Mouse (Mus musculus) CH12.LX (cell line): ENCODE measurements at regions not wholly inside any gene's neighbourhood (a gene's known extent, or its start where the extent isn't known, plus 50 kb on each side); places are given as distances from the start of the nearest gene placed in this dataset.
A peak's percentile ranks its signal among the peaks of the same experiment; 100 is the strongest.

Experiments
- DNase-seq: peaks from one replicate; pipeline ENCODE4 v3.0.0-alpha.2; 2013; ENCODE audit errors: extremely low read depth
- H3K27ac ChIP-seq: 2 replicates; pipeline ENCODE4 v1.5.1; 2012; ENCODE audit warnings: low read depth, mild to moderate bottlenecking, control low read depth, moderate library complexity; ENCODE audit not compliant: insufficient read depth
- H3K27me3 ChIP-seq: replicated peaks from 2 replicates; pipeline ENCODE3; 2012; ENCODE audit warnings: inconsistent platforms
- H3K36me3 ChIP-seq, 2 experiments: replicated peaks in 1 of 2; 2 replicates each; pipeline versions ENCODE3 to v1.6.1; 2012; ENCODE audit warnings: inconsistent platforms in 1 of 2, low read length in 1 of 2, mild to moderate bottlenecking in 1 of 2, mixed read lengths in 1 of 2, moderate library complexity in 1 of 2; ENCODE audit not compliant: control insufficient read depth in 1 of 2, insufficient read depth in 1 of 2
- H3K4me1 ChIP-seq, 2 experiments: 2 replicates each; pipeline ENCODE4 v1.6.1; 2012; ENCODE audit warnings: inconsistent platforms in 1 of 2, moderate library complexity in 1 of 2; ENCODE audit not compliant: insufficient read depth in 2 of 2, control insufficient read depth in 1 of 2
- H3K4me2 ChIP-seq: 2 replicates; pipeline ENCODE4 v1.6.1; 2012; ENCODE audit warnings: low read depth, mild to moderate bottlenecking, control low read depth; ENCODE audit not compliant: poor library complexity, insufficient read depth, severe bottlenecking
- H3K4me3 ChIP-seq, 3 experiments: fragments of 150-350 bp in 1 of 3; sonication (generic) in 1 of 3; replicated peaks in 1 of 3; 2 replicates each; pipeline versions ENCODE3 to v1.5.1; 2011 to 2012; ENCODE audit warnings: low read depth in 2 of 3, low read length in 2 of 3, mild to moderate bottlenecking in 2 of 3, moderate library complexity in 2 of 3, control low read depth in 1 of 3, improper control_type of control experiment in 1 of 3, inconsistent platforms in 1 of 3, mixed read lengths in 1 of 3; ENCODE audit not compliant: poor library complexity in 1 of 3
- H3K79me2 ChIP-seq: replicated peaks from 2 replicates; pipeline ENCODE4 v1.6.1; 2012; ENCODE audit warnings: mild to moderate bottlenecking, moderate library complexity; ENCODE audit not compliant: control insufficient read depth, poor library complexity, insufficient read depth, severe bottlenecking; ENCODE audit errors: extremely low read depth
- H3K9ac ChIP-seq: 2 replicates; pipeline ENCODE4 v1.6.1; 2012; ENCODE audit warnings: low read depth, mild to moderate bottlenecking, control low read depth, moderate library complexity; ENCODE audit not compliant: insufficient read depth
- H3K9me3 ChIP-seq: replicated peaks from 2 replicates; pipeline ENCODE3; 2012; ENCODE audit warnings: low read length, inconsistent platforms, mixed read lengths
- BHLHE40 ChIP-seq: IDR thresholded peaks from 2 replicates; pipeline ENCODE4 v1.6.1; 2011; ENCODE audit warnings: mild to moderate bottlenecking, low read depth, low read length, improper control_type of control experiment
- CHD1 ChIP-seq: IDR thresholded peaks from 2 replicates; pipeline ENCODE4 v1.6.1; 2012; ENCODE audit warnings: low read depth, low read length, improper control_type of control experiment, inconsistent platforms
- CHD2 ChIP-seq: IDR thresholded peaks from 2 replicates; pipeline ENCODE4 v1.6.1; 2011; ENCODE audit warnings: low read length, improper control_type of control experiment
- E2F4 ChIP-seq: IDR thresholded peaks from 2 replicates; pipeline ENCODE4 v1.6.1; 2011; ENCODE audit warnings: low read depth, low read length, improper control_type of control experiment; ENCODE audit not compliant: insufficient replicate concordance
- ELF1 ChIP-seq: IDR thresholded peaks from 2 replicates; pipeline ENCODE4 v1.6.1; 2014; ENCODE audit warnings: low read depth, mild to moderate bottlenecking, inconsistent platforms, low read length, improper control_type of control experiment
- EP300 ChIP-seq: IDR thresholded peaks from 2 replicates; pipeline ENCODE4 v1.6.1; 2011; ENCODE audit warnings: low read length, improper control_type of control experiment
- ETS1 ChIP-seq: conservative IDR thresholded peaks from 2 replicates; pipeline ENCODE4 v1.6.1; 2012; ENCODE audit warnings: low read depth, mild to moderate bottlenecking, inconsistent platforms, low read length, improper control_type of control experiment, moderate library complexity
- HCFC1 ChIP-seq: IDR thresholded peaks from 2 replicates; pipeline ENCODE4 v1.6.1; 2012; ENCODE audit warnings: low read depth, mild to moderate bottlenecking, inconsistent platforms, low read length, improper control_type of control experiment
- JUN ChIP-seq: IDR thresholded peaks from 2 replicates; pipeline ENCODE4 v1.6.1; 2011; ENCODE audit warnings: low read depth, mild to moderate bottlenecking, low read length, improper control_type of control experiment, moderate library complexity; ENCODE audit not compliant: insufficient read depth
- KAT2A ChIP-seq: IDR thresholded peaks from 2 replicates; pipeline ENCODE4 v1.6.1; 2012; ENCODE audit warnings: low read length, improper control_type of control experiment, inconsistent platforms; ENCODE audit not compliant: insufficient replicate concordance
- MAX ChIP-seq: IDR thresholded peaks from 2 replicates; pipeline ENCODE4 v1.6.1; 2011; ENCODE audit warnings: low read length, improper control_type of control experiment
- MEF2A ChIP-seq: IDR thresholded peaks from 2 replicates; pipeline ENCODE4 v1.6.1; 2014; ENCODE audit warnings: low read depth, mild to moderate bottlenecking, inconsistent platforms, low read length, improper control_type of control experiment, borderline replicate concordance
- MXI1 ChIP-seq: IDR thresholded peaks from 2 replicates; pipeline ENCODE4 v1.6.1; 2011; ENCODE audit warnings: mild to moderate bottlenecking, low read depth, low read length, improper control_type of control experiment
- MYC ChIP-seq: IDR thresholded peaks from 2 replicates; pipeline ENCODE4 v1.6.1; 2011; ENCODE audit warnings: low read depth, mild to moderate bottlenecking, improper control_type of control experiment, low read length
- NELFE ChIP-seq: IDR thresholded peaks from 2 replicates; pipeline ENCODE4 v1.6.1; 2011; ENCODE audit warnings: low read depth, low read length, improper control_type of control experiment
- NRF1 ChIP-seq: IDR thresholded peaks from 2 replicates; pipeline ENCODE4 v1.6.1; 2014; ENCODE audit warnings: low read depth, mild to moderate bottlenecking, inconsistent platforms, low read length, improper control_type of control experiment, moderate library complexity
- PAX5 ChIP-seq: IDR thresholded peaks from 2 replicates; pipeline ENCODE4 v1.6.1; 2012; ENCODE audit warnings: low read length, inconsistent platforms, mixed read lengths
- POLR2AphosphoS2 ChIP-seq: IDR thresholded peaks from 2 replicates; pipeline ENCODE4 v1.6.1; 2011; ENCODE audit warnings: low read depth, low read length, improper control_type of control experiment
- RAD21 ChIP-seq: IDR thresholded peaks from 2 replicates; pipeline ENCODE4 v1.6.1; 2011; ENCODE audit warnings: low read depth, mild to moderate bottlenecking, low read length, improper control_type of control experiment, moderate library complexity
- RCOR1 ChIP-seq: conservative IDR thresholded peaks from 2 replicates; pipeline ENCODE4 v1.6.1; 2012; ENCODE audit warnings: low read depth, mild to moderate bottlenecking, inconsistent platforms, low read length, improper control_type of control experiment
- SIN3A ChIP-seq: IDR thresholded peaks from 2 replicates; pipeline ENCODE4 v1.6.1; 2012; ENCODE audit warnings: low read length, improper control_type of control experiment, inconsistent platforms
- SMC3 ChIP-seq: IDR thresholded peaks from 2 replicates; pipeline ENCODE4 v1.6.1; 2011; ENCODE audit warnings: low read depth, low read length, improper control_type of control experiment
- TBP ChIP-seq: conservative IDR thresholded peaks from 2 replicates; pipeline ENCODE4 v1.6.1; 2011; ENCODE audit warnings: low read depth, low read length, improper control_type of control experiment
- TCF12 ChIP-seq: IDR thresholded peaks from 2 replicates; pipeline ENCODE4 v1.6.1; 2014; ENCODE audit warnings: low read depth, mild to moderate bottlenecking, inconsistent platforms, low read length, improper control_type of control experiment
- USF1 ChIP-seq: IDR thresholded peaks from 2 replicates; pipeline ENCODE4 v1.6.1; 2014; ENCODE audit warnings: low read depth, mild to moderate bottlenecking, inconsistent platforms, low read length, improper control_type of control experiment
- ZC3H11A ChIP-seq: IDR thresholded peaks from 2 replicates; pipeline ENCODE4 v1.6.1; 2012; ENCODE audit warnings: low read depth, mild to moderate bottlenecking, inconsistent platforms, low read length, improper control_type of control experiment
- ZMIZ1 ChIP-seq: IDR thresholded peaks from 2 replicates; pipeline ENCODE4 v1.6.1; 2012; ENCODE audit warnings: low read depth, mild to moderate bottlenecking, inconsistent platforms, low read length, improper control_type of control experiment
- ZNF384 ChIP-seq: IDR thresholded peaks from 2 replicates; pipeline ENCODE4 v1.6.1; 2012; ENCODE audit warnings: low read depth, low read length, improper control_type of control experiment, inconsistent platforms
- dilution Hi-C: fragments of 300-500 bp; cut with MboI; formaldehyde crosslinking; loops from 2 replicates; pipeline ENCODE4 v1.14.3; 2020; ENCODE audit warnings: low sequenced_read_pairs; ENCODE audit not compliant: extremely low pct_unique_long_range_greater_than_20kb, extremely low pct_ligation_motif_present
- in situ Hi-C: fragments of 300-500 bp; cut with MboI; formaldehyde crosslinking; loops from 3 replicates; pipeline ENCODE4 v1.14.3; 2019; ENCODE audit warnings: low sequenced_read_pairs, low pct_ligation_motif_present, low pct_unique_long_range_greater_than_20kb, mixed read lengths

DNA sequence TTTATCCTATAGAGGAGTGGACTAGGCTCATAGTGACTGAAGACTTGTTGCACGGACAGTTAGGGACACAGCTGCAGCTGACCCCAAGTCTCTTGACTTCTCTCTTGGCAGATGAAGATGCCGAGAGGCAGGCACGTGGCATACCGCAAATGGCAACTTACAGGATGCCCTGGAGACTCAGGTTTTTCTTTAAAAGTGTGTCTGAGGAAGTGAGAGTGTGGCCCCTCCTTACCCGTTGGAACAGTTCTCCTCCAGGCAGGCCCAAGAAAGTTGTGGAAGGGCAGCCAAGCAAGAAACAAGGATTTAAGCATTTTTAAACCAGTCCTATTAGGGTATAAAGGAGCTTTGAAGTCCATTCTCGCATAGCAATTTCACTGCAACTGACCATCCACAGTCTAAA lies 180.5 kb downstream of the Bcl11a start (continued):
- TF ChIP-seq MYC (peak; percentile 87), KAT2A (no peak), SIN3A (no peak), RCOR1 (no peak), HCFC1 (no peak), NRF1 (no peak), ZC3H11A (no peak), MXI1 (no peak), MEF2A (0 out of 2 replicates have a peak, but pooled peaks have one; percentile 7), TBP (no peak), POLR2AphosphoS2 (no peak), SMC3 (no peak), CHD1 (no peak)
- TF ChIP-seq, all 38 proteins: peak for 7

DNA sequence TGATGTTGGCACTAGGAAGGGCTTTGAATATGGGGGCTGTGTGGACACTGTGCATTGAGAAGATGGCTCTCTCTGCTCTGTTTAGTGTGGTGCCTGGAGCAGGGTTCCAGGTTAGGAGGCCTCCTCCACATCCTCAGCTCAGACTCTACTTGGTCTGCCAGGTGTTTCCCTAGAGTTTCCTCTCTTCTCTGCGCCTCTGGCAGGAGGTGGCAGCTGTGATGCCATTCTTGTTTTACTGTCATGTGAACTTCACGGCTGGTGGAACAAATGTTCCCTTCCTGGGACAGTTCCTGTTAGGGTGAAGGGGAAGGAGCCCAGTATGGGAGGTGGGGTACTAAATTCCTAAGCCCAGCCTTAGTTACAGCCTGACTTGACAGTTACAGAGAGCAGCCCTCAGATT lies 181.8 kb downstream of the Bcl11a start:
- no peak overlapping the region for H3K4me2 ChIP-seq
- no peak overlapping the region for H3K9ac ChIP-seq
- in situ Hi-C loops (loop anchor here (5.0 kb wide), 1 partner anchor 127 kb away; no protein-coding TSS in a partner anchor), dilution Hi-C loops (no loop called here)
- H3K36me3 ChIP-seq: peaks cover 0 to 12% of the 10 kb centered on the region in 2 experiments
- TF ChIP-seq ETS1 (peak; percentile 37; the same call in 1 of the 2 replicates), MEF2A (0 out of 2 replicates have a peak, but pooled peaks have one; percentile 35), ZMIZ1 (no peak), EP300 (peak; percentile 68), CHD2 (peak; percentile 31; the same call in 1 of the 2 replicates), CHD1 (no peak), MAX (0 out of 2 replicates have a peak, but pooled peaks have one; percentile 18), ZC3H11A (no peak), USF1 (no peak), TCF12 (peak; percentile 46; the same call in 1 of the 2 replicates), PAX5 (no peak), ELF1 (no peak), POLR2AphosphoS2 (no peak), BHLHE40 (peak; percentile 39), MYC (no peak), KAT2A (no peak), JUN (no peak), ZNF384 (no peak), E2F4 (no peak), RAD21 (no peak), NELFE (no peak), SMC3 (0 out of 2 replicates have a peak, but pooled peaks have one; percentile 4)
- H3K79me2 ChIP-seq: no peaks in the 10 kb centered on the region
- no peak overlapping the region for H3K27ac ChIP-seq
- DNase-seq: no peak
- no peaks in the 10 kb centered on the region for H3K9me3 ChIP-seq
- H3K4me1 ChIP-seq: peaks cover 10 to 74% of the 10 kb centered on the region in 2 experiments
- H3K4me3 ChIP-seq: no peak overlapping the region
- H3K27me3 ChIP-seq: no peaks in the 10 kb centered on the region
